Mouse (Mus musculus) bone marrow, adult 2 months (tissue): ENCODE results near the gene Pbsn.

Experiments
- CTCF ChIP-seq: fragments of 200-500 bp; IDR thresholded peaks from 2 replicates; pipeline ENCODE4 v1.5.1; 2011; ENCODE audit warnings: low read length, control low read depth; ENCODE audit not compliant: control insufficient read depth, insufficient read depth
- POLR2A ChIP-seq: fragments of 200-500 bp; IDR thresholded peaks from 2 replicates; pipeline ENCODE4 v1.6.1; 2011; ENCODE audit warnings: low read depth, mild to moderate bottlenecking, control low read depth, low read length, borderline replicate concordance; ENCODE audit not compliant: control insufficient read depth

GRCm38 (mm10) chrX:77795858-77796174, 57.6 kb downstream of the Pbsn start:
- TF ChIP-seq CTCF (no peak), POLR2A (peak; percentile 38; the same call in 1 of the 2 replicates)
